Mouse (Mus musculus): ENCODE measurements around the gene Wdr75. TPM values are rescaled to one million over a fixed set of nuclear protein-coding genes. Genes with fewer than 3 reads are reported as not detected.
A peak's percentile ranks its signal among the peaks of the same experiment; 100 is the strongest.

Wdr75 gene
- polyA plus RNA-seq, 1 experiment = 28.7 TPM

DNA sequence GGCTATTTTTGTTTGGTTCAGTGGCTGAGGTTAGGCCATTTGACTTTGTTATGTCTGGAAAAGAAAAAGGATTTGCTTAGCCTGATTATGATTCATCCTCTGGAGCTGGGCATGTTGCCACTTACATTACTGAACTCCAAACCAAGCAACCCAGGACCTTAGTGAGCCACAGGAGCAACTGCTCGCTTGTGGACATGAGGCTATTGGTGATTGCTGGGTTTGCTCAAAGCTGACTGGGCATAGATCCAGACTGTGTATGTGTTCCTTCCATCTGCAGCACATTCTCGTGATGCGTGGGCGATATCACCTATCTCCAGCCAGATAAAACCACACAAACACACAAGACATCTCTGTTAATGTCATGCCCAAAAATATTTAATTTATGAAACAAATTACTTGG is 42.8 kb downstream of the Wdr75 start:
- peak; percentile 21 for DNase-seq (ENCODE audit: low spot score)

DNA sequence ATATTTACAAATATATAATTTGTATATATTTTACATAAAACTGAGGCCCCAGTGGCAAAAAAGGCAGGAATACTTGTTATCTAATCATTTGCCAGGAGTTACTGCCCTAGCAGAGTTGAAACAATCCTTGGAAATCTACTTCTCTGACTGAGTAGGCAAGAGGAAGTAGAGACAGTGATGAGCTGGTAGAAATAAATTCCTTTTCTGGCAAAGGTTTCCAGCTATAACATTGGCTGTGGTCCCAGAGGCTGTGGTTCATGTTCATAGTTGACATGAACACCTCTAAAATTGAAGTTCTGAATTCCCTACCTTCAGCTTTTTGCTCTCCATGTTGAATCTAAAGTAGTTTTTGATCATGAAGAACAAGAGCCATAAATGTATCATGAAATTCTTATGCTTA is 43.3 kb downstream of the Wdr75 start:
- DNase-seq (ENCODE audit: low spot score) = no peak

DNA sequence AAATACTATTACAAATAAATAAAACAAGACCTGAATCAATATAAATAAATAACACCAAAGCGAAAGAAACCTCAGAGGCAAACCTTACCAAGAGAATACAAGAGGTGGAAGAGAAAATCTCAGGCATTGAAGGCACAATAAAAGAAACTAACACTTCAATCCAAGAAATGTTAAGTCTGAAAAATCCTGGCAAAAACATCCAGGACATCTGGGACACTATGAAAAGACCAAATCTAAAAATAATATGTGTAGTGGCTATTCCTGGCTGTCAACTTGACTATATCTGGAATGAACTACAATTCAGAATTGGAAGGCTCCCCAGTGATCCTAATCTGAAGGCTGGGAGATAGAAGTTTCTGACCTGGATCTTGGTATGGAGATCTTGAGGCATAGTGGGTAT is 50.5 kb downstream of the Wdr75 start:
- no peak for DNase-seq (ENCODE audit: low spot score)

DNA sequence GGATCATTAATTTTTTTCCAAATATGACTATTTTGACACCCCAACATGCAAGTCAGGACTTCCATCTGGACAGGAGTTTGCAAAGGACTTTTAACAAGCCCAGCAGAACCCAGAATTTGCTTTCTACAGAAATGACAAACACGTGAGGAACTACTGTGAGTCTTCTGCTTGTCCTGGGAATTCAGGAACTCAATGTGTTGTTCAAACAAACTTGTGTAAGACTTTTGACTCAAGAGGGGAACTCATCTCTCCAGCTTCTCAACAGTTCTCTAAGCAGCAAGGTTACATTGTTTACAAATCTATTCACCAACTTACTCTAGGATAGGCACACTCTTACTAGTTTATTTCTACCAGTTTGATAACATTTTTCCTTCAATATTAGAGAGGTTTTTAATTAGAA is 63.1 kb downstream of the Wdr75 start:
- no peak for DNase-seq (ENCODE audit: low spot score)

DNA sequence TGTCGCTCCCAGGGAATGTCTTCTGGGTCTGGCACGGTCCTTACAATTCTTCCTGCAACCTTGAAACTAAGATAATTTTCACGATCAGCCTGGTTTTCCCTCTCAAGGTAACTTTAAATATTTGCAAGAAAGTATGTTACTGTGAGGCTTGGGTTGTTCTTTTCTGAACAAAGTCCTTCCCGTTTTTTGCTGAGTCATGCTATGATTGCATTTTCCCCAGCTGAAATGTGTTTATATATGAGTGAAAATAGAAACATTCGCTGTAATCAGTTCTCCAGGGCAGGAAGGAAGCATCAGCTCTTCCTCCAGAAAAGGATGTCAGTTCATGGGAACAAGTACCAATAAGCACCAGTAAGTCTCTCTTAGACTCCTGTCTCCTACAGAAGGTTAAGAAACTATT is 65.4 kb downstream of the Wdr75 start:
- DNase-seq (ENCODE audit: low spot score) = no peak

DNA sequence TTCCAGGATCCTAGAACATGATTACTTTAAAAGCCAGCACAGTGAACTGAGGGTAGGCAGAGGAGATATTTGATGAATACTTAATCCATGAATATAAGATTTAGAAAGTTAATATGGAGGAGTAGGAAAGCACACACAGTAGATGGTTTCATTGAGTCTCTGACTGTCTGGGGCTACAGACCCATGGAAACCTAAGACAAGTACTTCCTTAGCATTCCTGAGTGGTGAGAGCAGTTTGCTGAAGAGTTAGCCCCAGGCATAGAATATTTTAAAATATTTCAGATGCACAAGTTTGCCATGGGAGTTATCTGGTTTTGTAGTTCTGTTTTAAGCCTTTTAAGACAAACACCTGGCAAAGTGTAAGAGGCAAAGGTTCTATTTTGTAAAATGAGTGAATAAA is 66.2 kb downstream of the Wdr75 start:
- no peak for DNase-seq (ENCODE audit: low spot score)

DNA sequence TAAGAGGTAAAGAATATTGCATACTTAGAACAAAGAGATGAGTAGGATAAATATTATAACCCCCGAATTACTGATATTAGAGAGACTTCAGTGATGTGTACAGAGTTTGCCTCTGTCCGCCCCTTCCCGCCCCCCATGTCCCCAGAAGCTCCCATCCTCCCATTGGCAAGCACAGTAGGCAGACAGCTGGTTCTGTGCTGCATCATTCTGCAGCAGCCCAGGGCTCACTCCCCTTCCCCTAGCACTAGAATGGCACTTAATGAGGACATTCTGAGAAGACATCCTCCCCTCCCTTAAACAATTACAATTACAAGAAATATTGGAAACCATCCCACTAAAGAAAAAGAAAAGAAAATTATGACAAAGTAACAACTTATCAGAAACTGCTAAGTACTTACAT is 68.7 kb downstream of the Wdr75 start:
- DNase-seq (ENCODE audit: low spot score) = no peak

DNA sequence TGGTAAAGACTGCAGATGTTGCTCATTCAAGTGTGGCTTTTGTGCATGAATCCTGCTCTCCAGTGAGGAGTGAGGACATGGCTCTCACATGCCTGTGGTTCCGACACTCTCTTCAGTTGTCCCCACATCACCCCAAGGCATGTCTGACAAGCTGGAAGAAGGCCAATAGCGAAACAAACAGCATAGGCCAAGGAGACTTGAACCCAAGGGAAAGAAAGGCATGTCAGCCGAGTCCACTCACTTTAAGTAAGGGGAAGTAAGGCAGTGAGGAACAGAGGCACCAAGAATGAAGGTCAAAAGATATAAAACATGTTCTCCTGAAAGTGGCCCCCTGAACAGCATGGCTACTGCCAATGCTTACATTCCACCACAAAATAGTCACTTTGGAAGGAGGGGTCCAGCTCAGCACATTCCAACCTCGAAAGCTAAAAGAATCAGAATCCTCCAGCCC is 69.6 kb downstream of the Wdr75 start:
- DNase-seq (ENCODE audit: low spot score) = no peak

DNA sequence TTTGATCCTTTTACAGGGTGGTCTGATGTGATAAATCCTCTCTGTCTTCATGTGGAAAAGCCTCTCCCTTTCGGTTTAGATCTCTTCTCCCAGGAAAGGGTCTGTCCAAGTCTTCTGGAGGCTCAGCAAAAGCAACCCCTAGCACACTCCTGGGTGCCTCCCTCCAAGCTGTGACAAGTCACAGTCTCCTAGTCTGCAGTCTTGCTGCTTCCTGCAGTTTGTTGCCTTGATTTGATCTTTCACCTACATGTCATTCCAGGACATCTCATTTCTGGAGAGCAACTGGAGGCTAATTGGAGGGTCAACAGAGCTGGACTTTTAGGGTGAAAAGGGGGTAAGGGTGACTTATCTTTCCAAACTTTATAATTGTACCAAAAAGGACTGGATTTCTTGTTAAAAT is 70.3 kb downstream of the Wdr75 start:
- no peak for DNase-seq (ENCODE audit: low spot score)

DNA sequence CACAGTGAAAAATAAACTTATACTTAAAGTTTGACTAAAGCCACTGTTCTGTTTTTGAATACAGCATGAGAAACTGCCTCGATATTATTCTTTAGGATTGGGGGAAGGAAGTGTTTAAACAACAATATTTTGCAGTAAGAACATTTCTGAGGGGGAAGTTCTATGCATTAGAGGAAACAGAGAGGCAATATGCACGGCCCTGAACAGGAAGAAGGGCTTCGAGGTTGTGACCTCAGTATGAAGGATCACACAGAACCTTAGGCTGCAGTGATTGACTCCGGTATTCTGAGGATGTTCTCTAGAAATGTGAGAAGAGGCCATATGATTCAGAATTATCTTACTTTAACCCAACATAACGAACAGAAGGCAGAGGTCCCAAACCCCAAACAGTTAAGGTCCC is 70.8 kb downstream of the Wdr75 start:
- DNase-seq (ENCODE audit: low spot score) = no peak

DNA sequence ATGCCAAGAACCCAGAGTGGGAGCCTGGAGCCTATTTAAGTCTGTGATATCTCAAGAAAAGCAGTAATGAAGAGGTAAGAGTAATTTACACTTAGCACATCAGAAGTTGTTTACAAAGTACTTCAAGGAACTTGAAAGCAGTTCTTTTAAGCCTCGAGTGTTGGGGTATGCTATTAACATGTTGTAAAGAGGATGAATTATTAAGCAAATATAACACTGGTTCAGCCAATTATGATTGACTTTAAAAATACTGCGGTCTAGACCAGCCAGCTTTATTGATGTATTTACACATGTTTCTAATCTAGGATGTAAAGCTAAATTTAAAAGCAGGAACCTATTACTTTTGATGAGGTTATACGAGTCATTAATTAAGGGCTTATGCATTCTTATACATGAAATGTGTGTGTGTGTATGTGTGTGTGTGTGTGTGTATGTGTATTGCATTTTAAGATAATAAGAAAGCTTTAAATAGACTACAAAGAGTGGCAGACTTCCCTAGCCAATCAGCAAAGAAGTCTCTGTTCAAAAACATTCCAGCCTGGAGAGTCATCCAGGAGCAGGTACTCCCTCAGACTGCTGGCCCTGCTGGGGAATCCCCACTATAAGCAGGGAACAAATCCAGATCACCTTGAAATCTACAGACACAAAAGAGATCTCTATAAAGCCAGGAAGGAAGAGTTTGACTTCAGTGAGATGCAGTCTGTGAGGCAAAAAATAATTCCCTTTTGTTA is 71.5 kb downstream of the Wdr75 start:
- DNase-seq (ENCODE audit: low spot score) = no peak

DNA sequence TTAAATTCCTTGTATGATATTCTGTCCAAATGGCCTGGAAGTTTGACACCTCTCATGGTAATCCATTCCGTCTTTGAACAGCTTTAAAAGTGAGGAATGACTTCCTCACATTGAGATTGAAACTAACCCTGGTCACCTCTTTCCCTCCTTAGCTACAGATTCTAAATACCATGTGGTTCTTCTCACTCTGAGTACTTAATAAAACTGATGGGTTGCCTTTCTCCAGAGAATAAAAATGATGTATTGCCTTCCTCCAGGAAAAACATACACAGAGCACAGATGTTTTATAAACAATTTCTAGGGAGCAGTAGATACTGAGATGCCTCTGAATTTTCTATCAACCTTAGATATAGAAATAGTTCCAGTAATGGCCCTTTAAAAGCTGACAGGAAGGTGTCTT is 73.1 kb downstream of the Wdr75 start:
- no peak for DNase-seq (ENCODE audit: low spot score)

DNA sequence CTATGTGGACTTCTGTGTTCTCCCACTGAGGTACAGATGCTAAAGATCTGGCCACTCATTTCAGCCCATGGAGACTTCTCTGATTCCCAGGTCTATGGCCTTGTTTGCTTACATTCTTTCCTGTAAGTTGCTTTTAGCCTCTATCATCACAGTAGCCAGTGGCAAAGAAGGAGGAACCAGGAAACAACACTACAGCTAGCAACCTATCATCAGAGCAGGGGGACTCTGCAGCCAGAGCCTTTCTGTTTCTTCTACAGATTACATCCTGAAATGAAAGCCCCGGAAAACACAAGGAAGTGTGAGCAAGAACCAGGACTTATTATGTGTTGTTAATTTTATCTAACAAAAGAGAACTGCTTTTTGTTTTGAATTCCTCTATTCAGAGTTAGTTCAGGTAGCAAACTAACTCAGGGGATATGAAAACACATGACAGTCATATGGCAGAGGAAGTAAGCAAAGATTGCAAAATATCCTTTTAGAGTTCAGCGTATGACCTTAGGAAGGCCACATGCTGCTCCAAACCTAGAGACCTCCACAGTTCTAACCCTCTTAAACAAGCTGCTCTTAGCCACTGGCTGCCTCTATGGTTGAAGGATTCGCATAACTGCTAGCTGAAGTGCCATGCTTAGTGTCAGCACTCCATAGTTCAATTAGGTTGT is 73.6 kb downstream of the Wdr75 start:
- DNase-seq (ENCODE audit: low spot score) = no peak

Other genes starting within 250 kb of the Wdr75 start
- gene Gm5269, start 95.1 kb downstream of the Wdr75 start, polyA plus RNA-seq (2012; rRNA removed) = not detected in 2 replicates
- 12.7 and 12.8 TPM in 2 replicates for gene Slc40a1, start 131.4 kb downstream of the Wdr75 start, polyA plus RNA-seq (2012; rRNA removed)